In genomic region chr17:12080656-12081495, GRCm38 (mm10) we compare ENCODE assay signal across 13 mouse cellular contexts. TPM values are rescaled to one million over a fixed set of nuclear protein-coding genes. Genes with fewer than 3 reads are reported as not detected.
DNase-seq lines count a peak whose midpoint lies in the region; ATAC-seq lines count a peak whose summit lies in the region.
"Had no signal": no experiment of that assay in that cellular context is flagged by ENCODE, and none has a peak within 500 bp of the region (broad histone marks: within the 10 kb centered on the region; RNA-seq: fewer than 3 reads in every experiment).

No protein-coding gene starts in this region.

- H3K4me1 ChIP-seq in kidney, embryonic 15.5 days, result peaks cover 10% of the 10 kb centered on the region
- H3K4me1 ChIP-seq in lung, embryonic 16.5 days (replicated peaks; ENCODE audit: control insufficient read depth, insufficient read depth, low read length), result peaks cover 3% of the 10 kb centered on the region; the same call in 1 of the 2 replicates
- H3K4me1 ChIP-seq: forebrain, embryonic 12.5 days; liver, embryonic 13.5 days; midbrain, embryonic 13.5 days had no signal

- 26% methylated on average over 20 of the region's 20 CpGs for WGBS in kidney, embryonic 15.5 days
- 19% methylated on average over 20 of the region's 20 CpGs for WGBS in lung, embryonic 16.5 days

- H3K27me3 ChIP-seq in kidney, embryonic 15.5 days, result no peaks in the 10 kb centered on the region
- H3K27me3 ChIP-seq in lung, embryonic 16.5 days (ENCODE audit: control insufficient read depth, insufficient read depth, low read depth, low read length), result no peaks in the 10 kb centered on the region
- H3K27me3 ChIP-seq: forebrain, embryonic 12.5 days; midbrain, embryonic 13.5 days had no signal

- ATAC-seq in kidney, embryonic 15.5 days (replicated peaks; ENCODE audit: low FRiP score), result peak; percentile 78
- ATAC-seq in lung, embryonic 16.5 days (ENCODE audit: low read depth), result peak; percentile 73
- no peak for ATAC-seq in erythroid progenitor cell, adult 5-6 weeks (replicated peaks; ENCODE audit: low FRiP score, poor library complexity, severe bottlenecking)
- ATAC-seq: midbrain, embryonic 13.5 days had no signal

- H3K4me3 ChIP-seq in kidney, embryonic 15.5 days (replicated peaks), result no peak overlapping the region; the same call in 1 of the 2 replicates
- H3K4me3 ChIP-seq in lung, embryonic 16.5 days (ENCODE audit: low read length), result no peak overlapping the region; the same call in 1 of the 2 replicates
- H3K4me3 ChIP-seq: forebrain, embryonic 12.5 days; liver, embryonic 13.5 days; midbrain, embryonic 13.5 days had no signal

- H3K9me3 ChIP-seq in kidney, embryonic 15.5 days (replicated peaks), result no peaks in the 10 kb centered on the region
- H3K9me3 ChIP-seq in lung, embryonic 16.5 days (ENCODE audit: control insufficient read depth, low read length), result no peaks in the 10 kb centered on the region
- H3K9me3 ChIP-seq: forebrain, embryonic 12.5 days; liver, embryonic 13.5 days; midbrain, embryonic 13.5 days had no signal

- no peak overlapping the region for H3K27ac ChIP-seq in kidney, embryonic 15.5 days
- no peak overlapping the region for H3K27ac ChIP-seq in lung, embryonic 16.5 days (ENCODE audit: low read length)
- H3K27ac ChIP-seq: forebrain, embryonic 12.5 days; liver, embryonic 13.5 days; midbrain, embryonic 13.5 days had no signal

- DNase-seq in urinary bladder, postnatal 25 days (ENCODE audit: low spot score), result peak; percentile 41
- DNase-seq in urinary bladder, adult 2 months (ENCODE audit: low spot score), result no peak
- DNase-seq in layer of hippocampus, postnatal 10 days (ENCODE audit: low spot score in 2 of 2), result no peak
- DNase-seq in retina, postnatal 1 day, result no peak
- DNase-seq: gastrocnemius, postnatal 25 days; heart, postnatal 36 days; layer of hippocampus, adult 9-11 months; liver, embryonic 13.5 days had no signal

- no peak overlapping the region for H3K9ac ChIP-seq in kidney, embryonic 15.5 days
- H3K9ac ChIP-seq in lung, embryonic 16.5 days (ENCODE audit: low read length), result no peak overlapping the region
- H3K9ac ChIP-seq: forebrain, embryonic 12.5 days; liver, embryonic 13.5 days; midbrain, embryonic 13.5 days had no signal

- H3K36me3 ChIP-seq in kidney, embryonic 15.5 days, result no peaks in the 10 kb centered on the region
- H3K36me3 ChIP-seq in lung, embryonic 16.5 days (ENCODE audit: control insufficient read depth, insufficient read depth, low read length), result no peaks in the 10 kb centered on the region
- H3K36me3 ChIP-seq: forebrain, embryonic 12.5 days; liver, embryonic 13.5 days; midbrain, embryonic 13.5 days had no signal

- H3K4me2 ChIP-seq in kidney, embryonic 15.5 days, result peak overlapping the region; percentile 48
- peak overlapping the region; percentile 35 for H3K4me2 ChIP-seq in lung, embryonic 16.5 days (ENCODE audit: low read depth, low read length)
- H3K4me2 ChIP-seq: forebrain, embryonic 12.5 days; liver, embryonic 13.5 days; midbrain, embryonic 13.5 days had no signal

RNA-seq across cellular contexts. Expression of gene Agpat4, which starts 37.6 kb away (rescaled TPM):
- 11.0 and 16.5 TPM in 2 replicates for polyA plus RNA-seq in urinary bladder, adult 2 months (2012; rRNA removed)
- 35.3 and 37.2 TPM in 2 replicates for polyA plus RNA-seq in kidney, embryonic 15.5 days (2015; fragmentation: Nextera tagmentation; extraction: Ambion mirVana)
- 39.6 and 42.1 TPM in 2 replicates for polyA plus RNA-seq in lung, embryonic 16.5 days (2015; fragmentation: Nextera tagmentation; extraction: Ambion mirVana)
- total RNA-seq in layer of hippocampus, postnatal 10 days (2021), result 10 to 100 TPM; 62.8 to 65.0 TPM
- total RNA-seq in erythroid progenitor cell, adult 5-6 weeks (2015; ENCODE audit: low replicate concordance), result 66.3 and 66.7 TPM in 2 replicates
- 88.6 and 120 TPM in 2 replicates for total RNA-seq in erythroid progenitor cell, adult 5-6 weeks (2017; ENCODE audit: low replicate concordance)
